Mouse (Mus musculus) 3134 (cell line): ENCODE data around the gene Radil.

ENCODE experiments used
- DNase-seq: peaks from one replicate; pipeline ENCODE4 v3.0.0-alpha.2; 2011; ENCODE audit warnings: low spot score; ENCODE audit not compliant: insufficient read length; ENCODE audit errors: extremely low read depth

Radil gene

DNA sequence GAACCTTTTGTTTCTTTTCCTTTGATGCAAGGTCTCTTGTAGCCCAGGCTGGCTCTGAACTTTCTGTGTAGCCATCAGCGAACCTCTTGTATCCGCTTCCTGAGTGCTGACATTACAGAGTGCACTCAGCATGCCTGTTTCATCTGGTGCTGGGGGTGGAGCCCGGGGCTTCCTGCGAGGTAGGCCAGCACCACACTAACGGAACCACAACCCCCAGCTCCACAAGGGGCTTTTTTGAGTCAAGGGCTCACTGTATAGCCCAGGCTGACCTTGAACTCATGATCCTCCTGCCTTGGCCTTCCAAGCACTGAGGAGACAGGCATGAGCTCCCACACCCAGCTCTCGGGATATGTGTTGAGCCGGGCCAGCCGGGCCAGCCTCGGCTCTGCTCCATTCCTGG lies 100.1 kb downstream of the Radil start:
- no peak for DNase-seq

DNA sequence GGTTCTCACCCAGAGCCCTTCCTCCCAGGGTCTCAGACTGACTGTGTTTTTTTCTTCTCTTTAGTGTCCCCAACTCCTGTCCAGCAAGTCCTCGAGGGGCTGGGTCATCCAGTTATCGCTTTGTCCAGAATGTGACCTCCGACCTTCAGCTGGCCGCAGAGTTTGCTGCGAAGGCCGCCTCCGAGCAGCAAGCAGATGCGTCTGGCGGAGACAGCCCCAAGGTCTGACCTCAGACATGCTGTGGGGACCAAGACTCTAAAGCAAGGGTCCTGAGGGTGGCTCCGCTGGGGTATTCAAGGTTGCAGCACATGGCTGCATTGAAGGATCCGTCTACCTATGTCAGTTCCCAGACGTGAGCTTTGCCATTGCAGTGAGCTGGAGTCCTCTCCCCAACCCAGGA lies 102.3 kb downstream of the Radil start:
- DNase-seq, result no peak

DNA sequence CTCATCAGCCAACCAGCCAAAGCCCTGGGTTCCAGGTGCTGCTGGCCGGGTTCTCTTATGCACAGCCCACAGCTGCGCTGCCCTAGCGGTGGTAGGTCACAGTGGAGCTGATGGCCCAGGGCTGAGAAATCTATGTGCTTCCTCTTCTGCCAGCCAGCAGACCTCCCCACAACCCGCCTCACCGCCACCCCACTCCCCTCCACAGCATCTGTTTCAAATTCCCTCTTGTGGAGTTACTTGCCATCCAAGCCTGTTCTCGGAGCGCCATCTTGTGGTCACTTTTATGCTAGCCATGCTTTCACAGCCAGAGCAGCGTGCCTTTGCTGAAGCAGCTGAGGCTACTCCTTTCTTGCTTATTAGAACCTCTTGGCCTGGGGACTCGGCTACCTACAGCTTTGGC lies 102.8 kb downstream of the Radil start:
- DNase-seq, result peak; percentile 71

DNA sequence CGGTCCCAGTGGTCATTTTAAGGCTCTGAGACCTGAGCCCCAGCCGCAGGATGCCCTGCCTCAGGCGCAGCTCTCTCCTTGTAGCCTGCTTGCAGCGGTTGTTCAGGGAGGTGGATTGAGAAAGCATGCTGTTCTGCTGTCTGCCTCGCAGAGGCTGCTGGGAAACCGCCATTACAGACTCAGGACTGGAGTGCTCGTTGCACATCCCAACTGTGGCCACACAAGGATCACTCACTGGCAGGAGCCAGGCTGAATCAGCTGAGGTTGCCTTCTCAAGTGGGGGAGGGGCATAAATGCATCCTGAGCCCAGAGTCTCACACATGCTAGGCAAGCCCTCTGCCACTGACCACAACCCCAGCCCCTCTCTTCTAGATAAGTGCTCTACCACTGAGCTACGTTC lies 105.2 kb downstream of the Radil start:
- DNase-seq, result no peak

DNA sequence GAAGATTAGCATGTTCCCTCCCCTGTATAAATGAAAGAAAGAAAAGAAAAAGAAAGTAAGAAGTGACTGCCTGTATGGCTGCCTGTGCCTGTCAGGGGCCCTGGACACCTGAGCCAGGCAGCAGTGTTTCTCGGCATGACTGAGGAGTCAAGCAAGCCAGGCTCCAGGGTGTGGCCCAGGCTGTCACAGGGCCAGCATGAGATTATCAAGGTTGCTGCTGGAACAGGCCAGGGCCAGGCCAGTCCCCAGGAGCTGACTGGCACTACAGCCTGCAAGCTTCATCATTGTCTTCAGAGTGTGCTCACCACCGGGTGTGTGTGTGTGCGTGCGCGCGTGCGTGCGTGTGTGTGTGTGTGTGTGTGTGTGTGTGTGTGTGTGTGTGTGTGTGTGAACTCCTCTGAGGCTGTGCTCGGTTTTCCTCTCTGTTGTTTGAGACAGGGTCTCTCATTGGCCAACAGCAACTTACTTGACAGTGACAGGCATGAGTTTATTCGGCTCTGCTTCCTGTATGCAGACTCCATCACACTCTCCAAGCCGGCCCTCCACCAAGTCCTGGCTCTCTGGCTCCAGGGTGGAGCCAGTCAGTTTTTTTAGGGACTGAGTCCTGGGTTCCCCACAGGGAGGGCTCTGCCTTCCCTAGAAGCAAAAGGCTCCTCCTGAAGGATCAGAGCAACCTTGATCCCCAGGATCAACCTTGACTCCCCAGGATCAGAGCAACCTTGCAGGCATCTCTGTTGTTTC lies 105.9 kb downstream of the Radil start:
- DNase-seq, result no peak

DNA sequence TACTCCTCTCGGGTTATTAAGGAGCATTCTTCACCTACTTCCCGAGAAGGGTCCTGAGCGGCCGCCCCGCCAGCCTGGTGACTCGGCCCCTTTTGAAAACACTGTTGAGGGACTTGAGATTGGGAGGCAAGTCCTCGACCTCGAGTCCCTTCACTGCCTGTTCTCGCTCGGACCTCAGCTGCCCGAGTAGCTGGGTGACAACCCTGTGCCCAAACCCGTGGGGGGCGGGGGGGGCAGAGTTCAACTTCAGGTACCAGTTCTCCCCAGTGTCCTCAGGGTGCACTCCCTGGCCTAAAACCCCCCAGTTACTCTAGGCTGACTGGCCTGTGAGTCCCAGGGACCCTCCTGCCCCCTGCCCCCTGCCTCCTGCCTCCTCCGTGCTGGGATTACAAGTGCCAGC lies 106.9 kb downstream of the Radil start:
- DNase-seq, result no peak

DNA sequence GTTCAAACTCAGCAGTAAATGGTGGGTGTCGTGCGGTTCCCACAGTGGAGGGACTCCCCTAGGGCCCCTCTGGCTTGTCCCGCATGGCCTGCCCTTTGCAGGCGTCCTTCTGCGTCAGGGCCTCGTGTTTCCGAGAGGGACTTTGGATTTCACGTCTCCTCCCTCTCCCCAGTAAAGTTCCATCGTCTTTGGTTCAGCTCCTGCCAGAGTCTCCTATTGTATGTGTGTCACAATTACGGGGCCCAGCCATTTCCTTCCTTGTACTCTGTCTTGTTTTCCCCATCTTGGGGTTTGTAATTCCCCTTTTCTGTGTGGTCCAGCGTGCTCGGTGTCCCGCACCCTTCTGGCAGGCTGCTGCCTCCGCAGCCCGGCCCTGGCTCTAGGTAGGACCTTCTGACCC lies 107.4 kb downstream of the Radil start:
- DNase-seq, result no peak

DNA sequence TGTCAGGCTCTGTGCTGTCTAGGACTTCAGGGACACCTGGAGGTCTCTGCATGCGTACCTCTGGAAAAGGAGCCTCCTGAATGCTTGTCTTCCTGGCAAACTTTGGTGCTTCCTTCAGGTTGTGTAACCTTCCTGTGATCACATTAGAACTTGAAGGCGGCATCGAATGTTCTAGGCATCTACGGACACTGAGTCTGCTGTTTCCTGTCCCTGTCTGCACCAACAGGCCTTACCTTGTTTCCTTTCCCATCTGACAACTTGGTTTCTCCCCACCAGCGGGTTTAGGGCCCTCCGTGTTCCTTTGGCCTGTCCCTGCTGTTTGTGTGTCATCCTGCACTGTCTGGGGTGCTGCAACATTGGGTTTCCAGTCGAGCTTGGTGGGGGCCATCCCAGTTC lies 108.9 kb downstream of the Radil start:
- no peak for DNase-seq

DNA sequence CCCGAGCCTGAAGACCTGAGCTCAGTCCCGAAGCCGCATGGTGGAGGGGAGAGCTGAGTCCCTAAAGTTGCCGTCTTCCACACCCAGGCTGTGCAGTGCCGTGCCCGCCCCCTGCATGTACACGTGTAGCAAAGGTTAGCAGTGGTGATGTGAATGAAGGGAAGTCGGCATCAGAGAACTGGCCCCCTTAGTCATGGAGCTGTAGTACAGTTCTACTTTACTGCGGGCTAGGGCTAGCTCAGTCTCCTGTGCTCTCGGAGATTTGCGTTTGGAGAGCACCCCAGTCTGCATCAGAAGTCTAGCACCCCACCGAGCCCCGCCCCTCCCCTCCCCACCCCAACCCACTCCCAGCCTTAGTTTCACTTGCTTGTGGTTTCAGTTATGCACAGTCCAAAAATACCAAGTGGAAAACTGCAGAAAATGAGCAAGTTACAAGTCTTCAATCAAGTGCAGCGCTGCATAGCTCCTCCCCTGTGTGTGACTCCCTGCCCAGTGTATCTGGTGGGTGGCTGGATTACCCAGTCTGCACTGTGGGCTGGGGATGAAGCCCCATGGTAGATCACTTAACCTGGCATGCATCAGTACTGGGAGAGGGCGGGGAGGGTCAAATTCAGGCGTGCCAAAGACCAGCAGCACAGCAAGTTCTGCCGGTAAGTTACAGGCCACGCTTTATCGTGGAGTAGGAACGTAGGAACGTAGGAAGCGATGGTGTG lies 109.4 kb downstream of the Radil start:
- DNase-seq, result no peak

DNA sequence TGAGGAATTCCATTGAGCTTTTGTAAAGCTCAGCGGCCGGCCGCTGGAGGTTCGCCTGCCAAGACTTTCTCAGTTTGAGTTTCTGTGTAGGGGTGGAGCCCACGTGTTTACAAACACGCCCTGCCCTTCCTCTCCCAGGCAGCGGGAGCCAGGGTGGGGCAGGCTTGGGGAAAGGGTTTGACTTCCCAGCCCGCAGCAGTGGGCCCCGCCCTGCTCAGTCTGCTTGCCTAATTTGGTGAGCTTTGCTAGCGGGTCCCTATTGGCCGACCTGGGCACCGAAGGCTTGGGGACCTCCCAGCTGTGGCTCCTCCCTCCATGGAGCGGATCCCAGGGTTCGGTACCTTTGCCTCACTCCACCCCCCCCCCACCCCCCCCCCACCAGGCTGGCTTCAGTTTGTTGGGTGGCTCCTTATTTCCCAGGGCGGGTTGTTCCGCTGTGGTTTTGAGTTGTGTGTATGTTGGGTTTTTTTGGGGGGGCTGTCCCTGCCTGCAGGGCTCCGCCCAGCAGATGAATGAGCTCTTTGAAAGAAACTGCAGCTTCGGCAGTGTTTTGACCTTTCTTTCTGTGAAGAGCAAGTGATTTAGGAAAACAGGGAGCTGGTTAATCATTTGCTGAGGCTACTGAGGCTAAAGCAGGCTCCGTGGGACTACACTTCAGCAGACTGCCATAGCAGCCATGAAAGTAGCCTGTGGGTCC lies 110.3 kb downstream of the Radil start:
- DNase-seq, result peak; percentile 95

DNA sequence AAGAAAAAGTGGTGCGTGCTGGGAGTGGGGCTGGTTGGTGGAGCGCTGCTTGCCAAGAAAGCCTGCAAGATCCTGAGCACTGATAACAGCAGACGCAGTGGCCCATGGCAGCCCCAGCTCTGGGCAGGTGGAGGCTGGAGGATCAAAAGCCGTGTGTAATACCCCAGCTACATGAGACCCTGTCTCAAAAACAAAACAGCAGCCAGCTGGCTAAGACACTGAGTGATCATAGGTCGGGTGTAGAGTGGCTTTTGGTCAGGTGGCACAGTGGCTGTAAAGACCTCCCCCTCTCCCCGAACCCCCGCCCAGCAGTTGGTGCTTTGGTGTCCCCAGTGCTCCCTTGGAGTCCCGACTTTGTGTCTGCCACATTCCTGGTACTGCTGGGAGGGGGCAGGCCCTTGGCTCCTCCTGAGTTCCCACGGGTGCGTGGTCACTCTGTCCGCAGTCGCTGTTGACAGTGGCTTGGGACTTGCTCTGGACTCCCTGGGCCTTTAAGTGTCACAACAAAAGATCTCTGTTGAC lies 110.9 kb downstream of the Radil start:
- no peak for DNase-seq

DNA sequence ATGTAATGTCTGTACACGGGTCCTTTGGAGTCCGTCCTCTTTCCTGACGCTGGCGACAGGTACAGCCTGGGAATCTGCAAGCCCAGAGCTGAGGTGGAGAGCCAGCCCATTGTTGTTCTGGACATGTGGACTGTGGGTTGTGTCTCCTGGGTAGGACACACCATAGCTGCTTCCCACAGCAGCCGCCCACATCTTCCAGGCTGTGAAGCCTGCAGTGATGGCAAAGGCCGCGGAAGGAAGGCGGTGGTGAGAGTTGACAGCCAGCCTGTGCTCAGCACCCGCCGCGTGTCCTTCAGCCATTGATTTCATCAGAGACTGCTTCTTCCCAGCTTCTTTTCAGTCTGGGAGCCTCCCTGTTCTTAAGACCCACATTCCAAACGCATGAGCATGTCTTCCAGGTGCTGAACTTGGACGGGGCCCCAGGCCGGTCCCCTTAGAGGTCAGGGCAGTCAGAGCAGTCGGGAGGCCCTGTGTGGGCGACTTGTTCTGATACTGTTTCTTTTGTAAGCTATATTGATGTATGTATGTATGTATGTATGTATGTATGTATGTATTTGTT lies 112.4 kb downstream of the Radil start:
- DNase-seq, result peak; percentile 54

DNA sequence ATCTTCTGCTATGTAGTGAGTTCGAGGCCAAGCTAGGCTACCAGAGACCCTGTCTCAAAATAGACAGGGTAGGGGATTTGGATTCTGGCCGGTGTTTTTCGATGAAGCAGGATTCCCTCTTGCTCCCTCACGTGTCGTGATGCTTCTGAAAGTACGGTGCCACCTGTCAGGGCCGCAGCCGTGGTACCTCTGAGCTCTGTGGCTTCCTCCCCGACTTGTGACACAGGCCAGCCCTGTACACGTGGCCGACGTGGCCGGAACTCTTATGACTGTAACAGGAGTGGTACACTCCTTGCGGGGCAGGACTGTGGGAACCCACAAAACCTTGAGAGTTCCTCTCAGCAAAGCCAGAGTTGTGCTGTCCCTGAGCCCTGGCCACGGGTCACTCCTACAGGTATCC lies 115.2 kb downstream of the Radil start:
- DNase-seq, result no peak
